Comparison of ENCODE assay signal across 11 mouse cellular contexts in genomic region chr17:26549148-26549809, GRCm38 (mm10). TPM values are rescaled to one million over a fixed set of nuclear protein-coding genes. Genes with fewer than 3 reads are reported as not detected.
DNase-seq lines count a peak whose midpoint lies in the region; ATAC-seq and TF ChIP-seq lines count a peak whose summit lies in the region.
"Had no signal": no experiment of that assay in that cellular context is flagged by ENCODE, and none has a peak within 500 bp of the region (broad histone marks: within the 10 kb centered on the region; RNA-seq: fewer than 3 reads in every experiment).

No protein-coding gene starts in this region.

- H3K27me3 ChIP-seq in heart, adult 2 months (ENCODE audit: control insufficient read depth, insufficient read depth, low read length) = no peaks in the 10 kb centered on the region
- H3K27me3 ChIP-seq in kidney, adult 2 months (replicated peaks; ENCODE audit: control insufficient read depth, insufficient read depth, low read length) = no peaks in the 10 kb centered on the region
- H3K27me3 ChIP-seq in lung, embryonic 16.5 days (ENCODE audit: control insufficient read depth, insufficient read depth, low read depth, low read length) = no peaks in the 10 kb centered on the region

- H3K27ac ChIP-seq in heart, adult 2 months = peak overlapping the region; percentile 60
- H3K27ac ChIP-seq in ES-E14 (ENCODE audit: insufficient read depth, low read depth, low read length, poor library complexity, severe bottlenecking) = peak overlapping the region; percentile 99
- peak overlapping the region; percentile 56 for H3K27ac ChIP-seq in kidney, adult 2 months (ENCODE audit: insufficient read depth, low read depth, low read length)
- peak overlapping the region; percentile 81 for H3K27ac ChIP-seq in lung, embryonic 16.5 days (ENCODE audit: low read length)
- H3K27ac ChIP-seq: midbrain, embryonic 10.5 days had no signal

- TF ChIP-seq EP300 in heart, adult 2 months (IDR thresholded peaks at IDR 0.05; ENCODE audit: insufficient read depth, low read depth, low read length) = no peak

- in situ Hi-C loops in ES-E14 (cut with MboI; ENCODE audit: low sequenced_read_pairs in 2 of 2, unreplicated experiment in 2 of 2) = no loop called here

- no peak overlapping the region for H3K4me3 ChIP-seq in heart, adult 2 months
- H3K4me3 ChIP-seq in ES-E14 (ENCODE audit: insufficient read depth in 1 of 2, low read depth in 1 of 2, low read length in 2 of 2, poor library complexity in 1 of 2, severe bottlenecking in 1 of 2) = peak overlapping the region; percentile 6 to 43; a peak in 3 of 4 replicates
- no peak overlapping the region for H3K4me3 ChIP-seq in kidney, adult 2 months (ENCODE audit: insufficient read depth, low read depth, low read length)
- H3K4me3 ChIP-seq in lung, embryonic 16.5 days (ENCODE audit: low read length) = no peak overlapping the region
- H3K4me3 ChIP-seq: midbrain, embryonic 10.5 days had no signal

- peaks cover 13% of the 10 kb centered on the region for H3K4me1 ChIP-seq in heart, adult 2 months (ENCODE audit: control insufficient read depth, insufficient read depth, low read length)
- peaks cover 8 to 31% of the 10 kb centered on the region in 2 experiments; a peak in 3 of 4 replicates for H3K4me1 ChIP-seq in ES-E14 (ENCODE audit: control insufficient read depth in 2 of 2, insufficient read depth in 2 of 2, low read length in 2 of 2, poor library complexity in 1 of 2)
- no peaks in the 10 kb centered on the region; the same call in 1 of the 2 replicates for H3K4me1 ChIP-seq in kidney, adult 2 months (ENCODE audit: control insufficient read depth, insufficient read depth, low read length)
- peaks cover 26% of the 10 kb centered on the region for H3K4me1 ChIP-seq in lung, embryonic 16.5 days (replicated peaks; ENCODE audit: control insufficient read depth, insufficient read depth, low read length)

- TF ChIP-seq CTCF in heart, adult 2 months (IDR thresholded peaks at IDR 0.05) = no peak
- TF ChIP-seq CTCF in kidney, adult 2 months (conservative IDR thresholded peaks at IDR 0.05; ENCODE audit: insufficient read depth, insufficient read length, low read depth, low read length) = no peak

- no peak overlapping the region for H3K9ac ChIP-seq in heart, adult 2 months (ENCODE audit: low read depth, low read length)
- H3K9ac ChIP-seq in ES-E14 (ENCODE audit: insufficient read depth, low read depth, low read length, poor library complexity, severe bottlenecking) = peak overlapping the region; percentile 75
- H3K9ac ChIP-seq in lung, embryonic 16.5 days (ENCODE audit: low read length) = no peak overlapping the region

- WGBS in heart, adult 2 months = 54% methylated on average over 12 of the region's 12 CpGs
- WGBS in kidney, adult 2 months = 28% methylated on average over 12 of the region's 12 CpGs
- WGBS in lung, embryonic 16.5 days = 8% methylated on average over 12 of the region's 12 CpGs

- no peaks in the 10 kb centered on the region for H3K36me3 ChIP-seq in heart, adult 2 months (ENCODE audit: control insufficient read depth, insufficient read depth, low read length)
- H3K36me3 ChIP-seq in ES-E14 (ENCODE audit: control insufficient read depth, insufficient read depth, low read length, poor library complexity, severe bottlenecking) = no peaks in the 10 kb centered on the region
- H3K36me3 ChIP-seq in kidney, adult 2 months (ENCODE audit: control insufficient read depth, insufficient read depth, low read length) = no peaks in the 10 kb centered on the region
- H3K36me3 ChIP-seq in lung, embryonic 16.5 days (ENCODE audit: control insufficient read depth, insufficient read depth, low read length) = no peaks in the 10 kb centered on the region
- H3K36me3 ChIP-seq: G1E; midbrain, embryonic 10.5 days had no signal

- peak in 1 of 2 experiments; percentile 32 for DNase-seq in heart, adult 2 months
- DNase-seq in heart, postnatal 14 days = no peak
- DNase-seq in ES-E14 (ENCODE audit: low read depth, low spot score) (peak; percentile 75), adipocyte (ENCODE audit: low spot score) (no peak)
- peak; percentile 72 for DNase-seq in kidney, adult 2 months
- no peak for DNase-seq in layer of hippocampus, postnatal 25 days (ENCODE audit: extremely low spot score in 1 of 2, low spot score in 1 of 2)
- DNase-seq in gastrocnemius, postnatal 10 days = no peak
- DNase-seq: layer of hippocampus, adult 9-11 months had no signal

- peak; percentile 81 for ATAC-seq in lung, embryonic 16.5 days (ENCODE audit: low read depth)

- no peak overlapping the region for H3K4me2 ChIP-seq in lung, embryonic 16.5 days (ENCODE audit: low read depth, low read length)

- TF ChIP-seq POLR2A in heart, adult 2 months (IDR thresholded peaks at IDR 0.05; ENCODE audit: insufficient read depth, low read depth, low read length) = no peak
- no peak for TF ChIP-seq POLR2A in kidney, adult 2 months (IDR thresholded peaks at IDR 0.05; ENCODE audit: low read depth, low read length)

- H3K79me2 ChIP-seq in heart, adult 2 months (replicated peaks; ENCODE audit: control insufficient read depth, insufficient read depth, low read length) = no peaks in the 10 kb centered on the region

- no peaks in the 10 kb centered on the region for H3K9me3 ChIP-seq in ES-E14 (ENCODE audit: control insufficient read depth, insufficient read depth, low read depth, low read length)
- H3K9me3 ChIP-seq in lung, embryonic 16.5 days (ENCODE audit: control insufficient read depth, low read length) = no peaks in the 10 kb centered on the region
- H3K9me3 ChIP-seq: G1E; midbrain, embryonic 10.5 days had no signal

- intact Hi-C loops in heart, adult 2 months (cut with DNase I) = loop anchor here (2.0 kb wide), 1 partner anchor 34 kb away; no protein-coding TSS in a partner anchor
- intact Hi-C loops in heart, postnatal 14 days (cut with DNase I) = loop anchor here (5.0 kb wide), 1 partner anchor 33 kb away; no protein-coding TSS in a partner anchor

TF ChIP-seq in ES-E14, 5 proteins besides CTCF, POLR2A, EP300 and RAD21:
- peak; percentile 15; the same call in 1 of the 2 replicates for TF ChIP-seq CHD2 (IDR thresholded peaks at IDR 0.05; ENCODE audit: low read depth, low read length)
- TF ChIP-seq ZC3H11A (IDR thresholded peaks at IDR 0.05; ENCODE audit: borderline replicate concordance, low read depth, low read length) = no peak
- TF ChIP-seq ZNF384 (IDR thresholded peaks at IDR 0.05; ENCODE audit: low read depth, low read length) = no peak
- peak; percentile 97 for TF ChIP-seq MAFK (IDR thresholded peaks at IDR 0.05; ENCODE audit: insufficient read depth, low read depth, low read length)
- no peak for TF ChIP-seq HCFC1 (IDR thresholded peaks at IDR 0.05; ENCODE audit: borderline replicate concordance, insufficient read depth, low read length)
TF ChIP-seq in ES-E14: peak in this region for 2.

RNA-seq across cellular contexts. Expression of gene Ergic1, which starts 12.0 kb away (rescaled TPM):
- 10 to 100 TPM; 53.6 to 59.4 TPM for total RNA-seq in heart, adult 2 months (2021)
- 64.4 and 84.3 TPM in 2 replicates for polyA plus RNA-seq in heart, adult 2 months (2012; rRNA removed)
- total RNA-seq in heart, postnatal 14 days (2021) = 10 to 100 TPM; 51.1 to 59.5 TPM
- total RNA-seq in ES-E14 (2012; rRNA removed) = 97.5 and 142 TPM in 2 replicates
- polyA plus RNA-seq in kidney, adult 2 months (2012; rRNA removed) = 131 and 141 TPM in 2 replicates
- polyA plus RNA-seq in lung, embryonic 16.5 days (2015; fragmentation: Nextera tagmentation; extraction: Ambion mirVana) = 84.3 and 94.6 TPM in 2 replicates
- total RNA-seq in layer of hippocampus, postnatal 25 days (2021) = 100 to 1,000 TPM; 114 to 118 TPM
- 100 to 1,000 TPM; 115 to 117 TPM for total RNA-seq in gastrocnemius, postnatal 10 days (2021)

RNA-seq across cellular contexts. Expression of gene Dusp1, which starts 12.6 kb away (rescaled TPM):
- 10 to 100 TPM; 61.4 to 71.3 TPM for total RNA-seq in heart, adult 2 months (2021)
- 122 and 171 TPM in 2 replicates for polyA plus RNA-seq in heart, adult 2 months (2012; rRNA removed)
- total RNA-seq in heart, postnatal 14 days (2021) = 10 to 100 TPM; 91.2 to 99.6 TPM
- total RNA-seq in ES-E14 (2012; rRNA removed) = 20.0 and 21.2 TPM in 2 replicates
- 52.4 and 66.1 TPM in 2 replicates for polyA plus RNA-seq in kidney, adult 2 months (2012; rRNA removed)
- polyA plus RNA-seq in lung, embryonic 16.5 days (2015; fragmentation: Nextera tagmentation; extraction: Ambion mirVana) = 25.2 and 28.4 TPM in 2 replicates
- total RNA-seq in layer of hippocampus, postnatal 25 days (2021) = 10 to 100 TPM; 14.7 to 18.3 TPM
- total RNA-seq in gastrocnemius, postnatal 10 days (2021) = 10 to 100 TPM; 40.3 to 43.3 TPM

Comparison
In these comparisons a context has a peak if more than half of its experiments do, and no peak if none do; other contexts are left out.
1. DNase-seq: peak in ES-E14 (single experiment) and kidney, adult 2 months (single experiment); none in heart, postnatal 14 days (0 of 2), layer of hippocampus, postnatal 25 days (0 of 2), adipocyte (single experiment) and gastrocnemius, postnatal 10 days (single experiment).
2. H3K4me3 ChIP-seq: peak in ES-E14 (2 of 2); none in heart, adult 2 months (single experiment), kidney, adult 2 months (single experiment) and lung, embryonic 16.5 days (single experiment).
3. Peak in every context shown above with its lines, with median percentiles within 50 percentile points of each other: H3K27ac ChIP-seq.